Mouse (Mus musculus) layer of hippocampus, adult 9-10 months (tissue): ENCODE measurements around the gene Sh2d7.

Experiments
- DNase-seq: peaks from one replicate; pipeline ENCODE4 v3.0.0; 2022; ENCODE audit warnings: low spot score

The Sh2d7 gene

GRCm38 (mm10) chr9:54538684-54539083, at the start of gene Sh2d7:
Gene Sh2d7, plus strand, starts transcription at chr9:54538984.
- no peak for DNase-seq

DNA sequence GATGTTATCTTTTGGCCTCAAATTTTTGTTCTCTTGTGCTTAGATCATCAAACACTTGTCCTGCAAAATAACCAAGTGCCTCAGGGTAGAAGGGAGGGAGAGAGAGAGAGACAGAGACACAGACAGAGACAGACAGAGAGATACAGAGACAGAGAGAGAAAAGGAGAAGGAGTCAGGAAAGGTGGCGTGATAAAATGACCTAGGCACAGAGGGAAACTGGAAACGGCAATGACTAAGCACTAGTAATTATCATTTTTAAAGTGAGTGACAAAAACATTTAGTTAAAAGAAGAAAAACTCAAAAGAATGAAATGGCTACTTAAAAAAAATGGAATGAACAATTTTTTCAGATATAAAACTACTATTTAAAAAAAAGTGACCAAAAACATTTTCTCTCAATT, 49.2 kb upstream of the Sh2d7 start:
- DNase-seq: no peak

DNA sequence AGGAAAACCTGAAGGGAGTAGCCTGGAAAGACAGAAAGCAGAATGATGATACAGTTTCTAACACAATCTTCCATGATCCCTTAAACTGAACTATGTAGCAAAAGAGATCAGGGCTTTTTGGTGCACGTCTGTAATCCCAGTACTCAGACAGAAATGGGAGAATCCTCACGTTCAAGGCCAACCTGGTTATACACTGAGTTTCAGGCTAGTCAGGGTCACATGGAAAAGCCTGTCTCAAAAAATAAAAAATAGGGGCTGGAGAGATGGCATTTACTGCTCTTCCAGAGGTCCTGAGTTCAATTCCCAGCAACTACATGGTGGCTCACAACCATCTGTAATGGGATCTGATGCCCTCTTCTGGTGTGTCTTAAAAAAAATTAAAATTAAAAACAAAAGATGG, 48.4 kb upstream of the Sh2d7 start:
- no peak for DNase-seq

- DNase-seq: no peak
Measured at GRCm38 (mm10) chr9:54499291-54499690, 39.5 kb upstream of the Sh2d7 start.

DNA sequence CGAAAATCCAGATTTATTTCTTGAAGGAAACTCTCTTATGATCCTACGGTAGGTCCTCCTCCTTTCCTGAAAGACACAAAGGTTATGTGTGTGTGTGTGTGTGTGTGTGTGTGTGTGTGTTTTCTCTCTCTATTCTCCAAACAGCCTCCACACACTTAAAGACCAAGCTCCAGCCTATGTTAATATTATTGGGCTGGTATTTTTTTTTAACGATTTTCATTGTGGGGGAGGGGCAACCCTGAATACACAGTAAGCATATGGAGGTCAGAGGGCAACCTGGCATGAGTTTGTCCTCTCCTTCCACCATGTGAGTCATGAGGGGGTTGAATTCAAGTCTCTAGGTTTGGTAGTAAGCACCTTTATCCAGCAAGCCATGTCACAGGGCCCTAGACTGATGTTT, 39.0 kb upstream of the Sh2d7 start:
- DNase-seq: no peak

DNA sequence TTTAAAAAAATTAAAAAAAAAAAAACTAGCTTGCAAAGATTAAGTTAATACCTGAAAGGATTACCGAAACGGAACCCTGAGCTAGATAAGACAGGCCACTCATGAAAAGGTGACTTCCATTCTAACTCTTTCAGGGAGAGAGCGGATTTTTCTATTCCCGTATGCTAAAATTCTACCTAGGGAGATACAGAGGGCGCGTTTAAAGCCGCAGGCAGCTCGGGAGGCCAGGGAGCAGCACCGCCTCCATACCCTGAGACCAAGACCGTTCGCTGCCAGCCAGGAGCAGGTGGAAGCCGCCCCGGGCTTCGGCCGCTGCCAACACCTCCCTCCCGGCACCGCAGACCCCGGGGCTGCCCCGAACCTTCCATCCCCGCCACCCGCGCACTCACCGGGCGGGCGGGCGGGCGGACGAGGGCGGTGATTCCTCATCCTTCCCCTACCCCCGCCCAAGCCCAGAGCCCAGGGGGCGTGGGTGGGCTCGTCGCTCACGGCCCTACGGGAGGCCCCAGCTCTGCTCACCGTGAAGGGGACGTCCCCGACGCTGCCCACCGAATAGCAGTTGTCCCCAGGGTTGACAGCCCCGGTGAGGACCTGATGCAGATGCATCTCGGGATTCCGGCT, 37.8 kb upstream of the Sh2d7 start:
- DNase-seq: no peak

GRCm38 (mm10) chr9:54501453-54502110, 37.2 kb upstream of the Sh2d7 start, which contains the start of gene Dmxl2:
Gene Dmxl2, minus strand, starts transcription at chr9:54501626.
- peak; percentile 65 for DNase-seq

- no peak for DNase-seq
Measured at GRCm38 (mm10) chr9:54502111-54502495, 36.7 kb upstream of the Sh2d7 start.

- no peak for DNase-seq
Measured at GRCm38 (mm10) chr9:54502873-54503272, 35.9 kb upstream of the Sh2d7 start.

DNA sequence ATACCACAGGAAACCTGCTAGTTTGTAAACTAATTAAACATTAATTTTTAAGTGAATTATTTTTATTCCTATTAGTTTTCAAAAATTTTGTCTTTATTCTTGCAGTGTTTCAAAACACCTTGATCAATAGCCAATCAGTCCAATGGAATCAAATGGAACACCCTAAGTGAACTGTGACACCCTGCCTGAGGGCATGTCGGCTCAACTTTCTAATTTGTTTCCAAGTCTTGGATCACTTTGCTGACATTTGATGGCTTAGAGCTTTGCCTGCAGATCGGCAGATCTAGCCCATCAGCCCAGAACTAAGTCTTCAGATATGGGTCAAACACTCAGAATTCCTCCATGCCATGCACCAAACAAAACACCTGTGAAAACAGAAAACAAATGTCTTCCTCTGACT, 22.8 kb upstream of the Sh2d7 start:
- no peak for DNase-seq

DNA sequence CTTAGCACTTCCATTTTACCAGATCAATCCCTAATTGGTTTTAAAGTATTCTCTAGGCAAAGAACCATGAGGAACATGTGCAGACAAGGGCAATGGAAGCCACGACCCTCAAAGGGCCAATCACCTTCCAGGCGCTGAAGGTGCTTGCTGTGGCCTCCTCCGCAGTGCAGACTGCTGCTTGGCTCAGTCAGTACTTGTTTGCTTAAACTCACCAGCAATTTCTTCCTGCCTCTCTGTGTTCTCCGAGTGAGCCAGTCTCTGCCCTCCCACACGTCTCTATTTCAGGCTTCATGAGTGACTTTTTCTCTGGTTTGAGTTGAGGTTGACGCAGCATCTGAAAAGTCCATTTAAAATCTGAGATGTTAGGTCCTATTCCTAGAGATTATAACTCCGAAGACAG, 19.9 kb upstream of the Sh2d7 start:
- DNase-seq: no peak

DNA sequence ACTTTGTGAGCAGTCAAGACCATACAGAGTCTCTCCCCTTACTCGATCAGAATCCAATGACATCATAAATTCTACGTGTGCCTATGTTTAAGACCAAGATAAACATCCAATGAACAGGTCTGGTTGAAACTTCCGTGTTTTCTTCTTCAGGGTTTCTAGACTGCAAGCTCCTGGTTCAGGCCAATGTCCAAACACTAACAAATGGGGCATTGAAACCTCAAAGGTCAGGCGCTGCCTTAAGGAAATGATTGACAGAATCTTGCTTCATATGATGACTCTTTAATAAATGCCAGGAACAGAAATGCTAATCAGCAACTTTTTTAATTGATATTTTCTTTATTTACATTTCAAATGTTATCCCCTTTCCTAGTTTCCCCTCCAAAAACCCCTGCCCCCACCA, 18.5 kb upstream of the Sh2d7 start:
- no peak for DNase-seq

GRCm38 (mm10) chr9:54527694-54528093, 11.1 kb upstream of the Sh2d7 start:
- DNase-seq: no peak

GRCm38 (mm10) chr9:54529950-54530349, 8.8 kb upstream of the Sh2d7 start:
- no peak for DNase-seq

DNA sequence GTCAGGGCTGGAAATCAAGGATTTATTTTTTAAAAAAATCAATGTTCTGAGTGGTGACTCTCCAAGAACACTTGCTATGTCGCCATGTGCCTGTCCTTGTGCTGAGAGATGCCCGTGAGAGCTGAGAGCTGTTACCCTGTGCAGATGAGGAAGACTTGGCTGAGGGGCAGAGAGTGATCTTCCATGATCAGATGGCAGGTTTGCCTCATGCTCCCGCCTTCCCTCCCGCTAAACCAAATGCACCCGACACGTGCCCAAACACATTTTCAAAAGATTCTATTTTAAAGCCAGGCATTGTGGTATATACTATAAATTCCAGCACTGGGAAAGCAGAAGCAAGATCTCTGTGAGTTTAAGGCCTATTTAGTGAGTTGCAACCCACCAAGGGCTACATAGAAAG, 7.9 kb upstream of the Sh2d7 start:
- DNase-seq: no peak

DNA sequence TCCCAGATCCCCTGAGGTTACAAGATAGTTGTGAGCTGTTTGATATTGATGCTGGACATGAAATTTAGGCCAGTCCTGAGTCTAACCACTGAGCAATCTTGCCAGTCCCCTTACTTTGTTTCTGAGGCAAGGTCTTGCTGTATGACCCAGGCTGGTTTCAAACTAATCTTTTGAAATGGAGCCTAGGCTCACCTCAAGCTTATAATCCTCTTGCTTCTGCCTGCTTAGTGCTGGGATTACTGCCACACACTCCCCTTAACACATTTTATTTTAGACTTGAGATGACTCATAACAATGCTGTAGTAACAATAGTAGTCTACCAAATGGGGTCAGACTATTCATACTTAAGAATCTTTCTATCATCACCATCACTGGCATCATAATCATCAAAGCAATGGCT, 7.4 kb upstream of the Sh2d7 start:
- DNase-seq: no peak

DNA sequence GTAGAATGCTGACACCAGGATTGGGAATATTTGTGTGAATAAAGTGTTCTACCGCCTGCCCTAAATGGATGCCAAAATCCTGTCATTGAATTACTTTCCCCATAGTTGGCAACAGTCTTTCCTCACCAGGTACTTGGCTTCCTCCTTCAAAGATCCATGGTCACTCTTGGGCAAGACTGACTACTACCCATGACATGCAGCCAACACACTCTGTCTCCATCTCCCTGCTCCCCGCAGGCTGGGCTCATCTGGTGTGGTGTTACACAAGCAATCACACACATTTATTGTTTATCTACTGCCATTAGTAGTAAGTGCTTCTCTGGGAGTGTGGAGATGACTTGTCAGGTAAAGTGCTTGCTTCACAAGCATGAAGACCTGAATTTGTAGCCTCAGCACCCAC, 5.9 kb upstream of the Sh2d7 start:
- no peak for DNase-seq

GRCm38 (mm10) chr9:54533975-54534374, 4.8 kb upstream of the Sh2d7 start:
- peak; percentile 63 for DNase-seq

GRCm38 (mm10) chr9:54536236-54536635, 2.5 kb upstream of the Sh2d7 start:
- no peak for DNase-seq

- DNase-seq: no peak
Measured at GRCm38 (mm10) chr9:54537030-54537429, 1.8 kb upstream of the Sh2d7 start.

DNA sequence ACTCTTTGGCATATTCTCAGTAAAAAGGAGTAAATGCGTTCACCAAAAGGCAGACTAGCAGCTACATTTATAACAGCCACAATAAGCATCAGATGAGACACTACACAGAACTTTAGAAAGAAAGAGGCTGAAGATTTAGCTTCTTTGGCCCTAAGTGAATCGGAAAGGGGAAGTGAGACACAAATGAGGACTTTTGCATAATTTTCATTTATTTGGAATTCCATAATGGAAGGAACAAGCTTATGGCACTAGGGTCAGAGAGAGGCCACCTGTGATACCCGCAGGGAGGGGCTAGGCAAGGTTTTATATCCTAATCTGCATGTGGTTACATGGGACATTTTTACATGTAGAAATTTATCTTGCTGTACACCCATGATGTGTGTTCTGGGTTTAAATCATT, 1.3 kb upstream of the Sh2d7 start:
- DNase-seq: no peak

- no peak for DNase-seq
Measured at GRCm38 (mm10) chr9:54538244-54538643, 540 bp upstream of the Sh2d7 start.

DNA sequence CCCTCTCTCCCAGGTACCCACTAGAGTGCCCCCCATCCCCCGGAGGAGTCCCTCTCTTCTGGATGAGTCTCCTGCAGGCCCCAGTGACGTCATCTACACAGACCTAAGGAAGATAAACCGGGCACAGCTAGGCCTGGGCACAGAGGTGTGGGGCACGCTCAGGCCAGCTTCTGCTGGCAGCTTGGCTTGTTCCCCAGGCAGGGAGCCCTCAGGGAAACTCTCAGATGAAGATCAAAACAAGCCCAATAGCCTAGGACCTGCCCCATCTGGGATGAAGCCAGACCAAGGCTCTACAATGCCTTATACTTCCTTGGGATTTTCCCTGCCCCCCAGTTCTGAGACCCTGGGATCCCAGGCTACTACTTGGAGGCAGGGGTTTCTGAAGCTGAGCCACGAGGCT, 2.0 kb downstream of the Sh2d7 start:
- no peak for DNase-seq
